Mouse (Mus musculus) left cerebral cortex, adult 8-10 months (tissue): Measurements from ENCODE around the gene Gja10. TPM values are rescaled to one million over a fixed set of nuclear protein-coding genes. Genes with fewer than 3 reads are reported as not detected.

Experiments used
- DNase-seq, 2 experiments: peaks; one replicate each; pipeline ENCODE4 v3.0.0; 2022; ENCODE audit warnings: low spot score in 2 of 2
- total RNA-seq, 4 experiments: library from RNA; stranded (reverse); gene quantifications; 2 replicates each; pipeline ENCODE4 v1.2.4; 2022

Gene Gja10
- total RNA-seq, 4 experiments from 2014 or later = not detected

DNA sequence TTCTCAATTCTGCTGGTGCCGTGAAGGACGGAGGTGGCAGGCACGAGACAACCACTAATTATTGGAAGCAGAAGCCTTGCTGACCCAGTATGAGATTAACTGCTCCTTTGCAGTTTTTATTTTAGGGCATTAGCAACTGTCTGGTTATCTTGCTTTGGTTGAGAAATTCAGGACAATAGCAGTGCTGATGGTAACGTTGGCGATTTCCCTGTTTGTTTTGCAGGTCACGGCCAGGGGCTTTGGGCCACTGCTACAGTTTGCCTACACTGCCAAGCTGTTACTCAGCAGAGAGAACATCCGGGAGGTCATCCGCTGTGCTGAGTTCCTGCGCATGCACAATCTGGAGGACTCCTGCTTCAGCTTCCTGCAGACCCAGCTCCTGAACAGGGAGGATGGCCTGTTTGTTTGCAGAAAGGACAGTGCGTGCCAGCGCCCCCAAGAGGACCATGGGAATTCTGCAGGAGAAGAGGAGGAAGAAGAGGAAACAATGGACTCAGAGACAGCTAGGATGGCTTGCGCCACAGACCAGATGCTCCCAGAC, 40.9 kb downstream of the Gja10 start:
- DNase-seq = peak in 1 of 2 experiments; percentile 60

DNA sequence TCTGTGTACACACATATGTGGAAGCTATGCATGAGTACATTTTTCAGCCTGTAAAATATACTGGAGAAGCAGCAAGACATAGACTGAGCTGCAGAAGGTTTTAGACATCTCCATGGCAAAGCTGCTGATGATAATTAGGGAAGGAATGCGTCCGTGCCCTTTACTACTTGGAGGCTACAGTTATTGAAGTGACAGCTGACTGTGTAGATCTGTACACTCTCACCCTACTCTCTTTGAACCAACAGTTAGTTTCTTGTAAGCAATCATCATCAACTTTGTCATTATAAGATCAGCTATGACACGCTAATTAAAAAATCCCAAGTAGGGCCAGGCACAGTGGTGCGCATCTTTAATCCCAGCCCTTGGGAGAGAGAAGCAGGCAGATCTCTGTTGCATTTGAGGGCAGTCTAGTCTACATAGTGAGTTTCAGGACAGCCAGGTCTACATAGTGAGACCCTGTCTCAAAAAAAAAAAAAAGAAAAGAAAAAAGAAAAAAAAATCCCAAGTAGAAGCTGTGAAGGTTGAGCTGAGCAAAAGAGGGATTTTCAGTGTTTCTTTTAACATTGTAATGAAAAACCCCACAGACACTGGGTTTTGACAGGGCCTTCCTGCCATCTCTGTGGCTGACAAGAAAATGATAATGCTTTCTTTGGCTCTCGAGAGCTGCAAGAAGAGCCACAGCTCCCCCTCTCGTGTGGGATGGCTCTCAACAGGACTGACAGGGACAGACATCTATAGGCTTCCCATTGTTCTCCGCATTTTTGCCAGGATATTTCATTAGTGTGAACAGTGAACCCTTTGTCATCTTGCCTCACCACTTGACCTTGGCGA, 41.6 kb downstream of the Gja10 start:
- DNase-seq = no peak

DNA sequence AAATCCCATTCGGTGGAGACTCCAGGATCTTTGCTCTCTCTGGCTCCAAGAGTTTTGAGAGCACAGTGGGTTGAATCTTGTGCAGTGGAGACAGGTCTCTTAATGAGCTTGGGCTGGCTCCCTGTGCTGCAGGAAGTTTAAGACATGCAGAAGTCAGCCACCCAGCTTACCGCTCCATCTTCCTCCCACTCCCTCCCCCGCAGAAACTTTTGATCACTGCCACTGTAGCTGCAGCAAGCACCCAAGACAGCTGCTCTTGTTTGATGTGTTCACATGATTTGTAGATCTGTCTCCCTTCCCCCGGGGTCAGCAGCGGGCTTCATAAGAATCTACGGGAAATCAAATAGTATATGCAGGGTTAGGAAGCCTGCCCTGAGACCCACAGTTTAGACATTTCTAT, 42.3 kb downstream of the Gja10 start:
- DNase-seq = no peak

DNA sequence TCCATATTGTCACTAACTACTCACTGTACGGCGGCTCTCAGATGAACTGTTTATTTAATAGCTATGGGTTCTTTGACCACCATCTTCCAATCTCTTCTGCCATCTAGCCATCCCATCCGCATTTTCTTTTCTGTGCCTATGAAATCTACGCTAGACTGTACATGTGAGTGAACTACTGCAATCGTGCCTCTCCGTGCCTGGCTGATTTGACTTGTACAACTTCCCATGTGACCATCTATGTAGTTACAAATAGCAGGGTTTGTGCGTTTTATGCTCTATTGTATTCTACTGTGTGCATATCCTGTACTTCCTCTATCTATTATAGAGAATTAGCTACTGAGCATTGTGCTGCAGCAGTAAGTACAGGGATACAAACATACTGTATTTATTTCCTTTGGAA, 47.1 kb downstream of the Gja10 start:
- no peak for DNase-seq

DNA sequence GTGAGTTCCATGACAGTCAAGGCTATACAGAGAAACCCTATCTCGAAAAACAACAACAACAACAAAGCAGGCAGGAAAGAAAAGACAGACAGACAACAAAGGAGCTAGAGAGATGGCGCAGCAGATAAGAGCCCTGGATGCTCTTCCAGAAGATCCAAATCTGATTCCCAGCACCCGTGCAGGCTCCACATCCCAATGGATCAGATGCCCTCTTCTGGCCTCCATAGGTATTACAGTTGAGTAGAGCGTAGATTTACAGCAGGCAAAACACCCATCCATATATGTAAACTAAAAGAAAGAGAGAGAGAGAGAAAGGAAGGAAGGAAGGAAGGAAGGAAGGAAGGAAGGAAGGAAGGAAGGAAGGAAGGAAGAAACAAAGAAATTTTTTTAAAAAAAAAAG, 51.2 kb downstream of the Gja10 start:
- DNase-seq = no peak

DNA sequence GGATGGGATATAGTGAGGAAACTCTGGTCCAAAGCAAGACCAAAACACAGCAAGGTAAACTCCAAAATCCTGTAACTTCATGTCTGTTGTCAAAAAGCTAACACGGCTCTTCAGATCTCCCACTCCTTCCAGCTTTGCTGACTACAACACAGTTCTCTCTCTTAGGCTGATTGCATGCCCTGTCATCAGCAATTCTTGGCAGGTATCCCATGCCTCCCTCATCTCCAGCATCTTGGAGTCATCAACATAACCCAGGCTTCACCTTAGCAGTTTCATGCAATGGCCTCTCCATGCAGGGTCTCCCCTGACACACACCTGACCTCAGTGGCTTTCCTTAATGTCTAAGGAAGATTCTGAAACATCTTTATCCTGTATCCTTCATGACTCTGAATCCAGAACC, 53.4 kb downstream of the Gja10 start:
- no peak for DNase-seq

Other genes with a start within 250 kb of the Gja10 start
- gene Casp8ap2, start 12.7 kb upstream of the Gja10 start, total RNA-seq = 10 to 100 TPM in 2 of 4 experiments, 1 to 10 TPM in 2; 9.6 to 11.3 (median 10.1) TPM
- 10 to 100 TPM; 24.0 to 32.3 (median 28.6) TPM for gene Mdn1, start 54.4 kb upstream of the Gja10 start, total RNA-seq
- gene Lyrm2, start 197.5 kb upstream of the Gja10 start, total RNA-seq = 10 to 100 TPM; 31.0 to 42.0 (median 40.2) TPM